Mouse (Mus musculus) MEL (cell line): Measurements from ENCODE around the gene Pde4a. TPM values are rescaled to one million over a fixed set of nuclear protein-coding genes. Genes with fewer than 3 reads are reported as not detected.

Source experiments
- DNase-seq: peaks from one replicate; pipeline ENCODE4 v3.0.0; 2011; ENCODE audit warnings: low read depth, low spot score
- H3K27ac ChIP-seq: 2 replicates; pipeline ENCODE4 v1.5.1; 2012; ENCODE audit warnings: low read depth, mild to moderate bottlenecking, control low read depth, low read length, moderate library complexity; ENCODE audit not compliant: control insufficient read depth
- H3K27me3 ChIP-seq, 2 experiments: fragments of 150-350 bp in 1 of 2; sonication (generic) in 1 of 2; 2 replicates each; pipeline ENCODE4 v1.6.1; 2012; ENCODE audit warnings: low read length in 2 of 2, mild to moderate bottlenecking in 2 of 2, improper control_type of control experiment in 1 of 2, moderate library complexity in 1 of 2; ENCODE audit not compliant: insufficient read depth in 2 of 2, control insufficient read depth in 1 of 2
- H3K36me3 ChIP-seq, 2 experiments: 2 replicates each; pipeline ENCODE4 v1.6.1; 2012 to 2014; ENCODE audit warnings: low read length in 2 of 2, improper control_type of control experiment in 1 of 2, inconsistent platforms in 1 of 2, mild to moderate bottlenecking in 1 of 2; ENCODE audit not compliant: insufficient read depth in 2 of 2, control insufficient read depth in 1 of 2
- H3K4me1 ChIP-seq, 2 experiments: fragments of 150-350 bp in 1 of 2; sonication (generic) in 1 of 2; 2 replicates each; pipeline ENCODE4 v1.6.1; 2012; ENCODE audit warnings: low read length in 2 of 2, improper control_type of control experiment in 1 of 2, mild to moderate bottlenecking in 1 of 2; ENCODE audit not compliant: insufficient read depth in 2 of 2, control insufficient read depth in 1 of 2
- H3K4me3 ChIP-seq, 2 experiments: fragments of 150-350 bp in 1 of 2; sonication (generic) in 1 of 2; 2 replicates each; pipeline ENCODE4 v1.5.1; 2012; ENCODE audit warnings: low read depth in 2 of 2, low read length in 2 of 2, mild to moderate bottlenecking in 2 of 2, moderate library complexity in 2 of 2, control low read depth in 1 of 2, improper control_type of control experiment in 1 of 2; ENCODE audit not compliant: control insufficient read depth in 1 of 2, insufficient read depth in 1 of 2
- H3K79me2 ChIP-seq: 2 replicates; pipeline ENCODE4 v1.6.1; 2012; ENCODE audit warnings: mild to moderate bottlenecking, low read length, moderate library complexity; ENCODE audit not compliant: control insufficient read depth, poor library complexity, insufficient read depth
- H3K9ac ChIP-seq: 2 replicates; pipeline ENCODE4 v1.6.1; 2012; ENCODE audit warnings: low read depth, mild to moderate bottlenecking, control low read depth, low read length, moderate library complexity; ENCODE audit not compliant: control insufficient read depth, poor library complexity, severe bottlenecking
- H3K9me3 ChIP-seq: fragments of 150-350 bp; sonication (generic); replicated peaks from 2 replicates; pipeline ENCODE4 v1.6.1; 2012; ENCODE audit warnings: mild to moderate bottlenecking, low read length, improper control_type of control experiment, moderate library complexity; ENCODE audit not compliant: insufficient read depth
- CHD1 ChIP-seq: IDR thresholded peaks from 2 replicates; pipeline ENCODE4 v1.6.1; 2012; ENCODE audit warnings: low read depth, mild to moderate bottlenecking, inconsistent platforms, low read length, improper control_type of control experiment
- CHD2 ChIP-seq: IDR thresholded peaks from 2 replicates; pipeline ENCODE4 v1.6.1; 2011; ENCODE audit warnings: low read length, improper control_type of control experiment
- CTCF ChIP-seq, 3 experiments: IDR thresholded peaks in 2 of 3; conservative IDR thresholded peaks in 1 of 3; 2 replicates each; pipeline ENCODE4 v1.5.1; 2011 to 2012; ENCODE audit warnings: low read length in 3 of 3, low read depth in 2 of 3, mild to moderate bottlenecking in 2 of 3, improper control_type of control experiment in 1 of 3, inconsistent platforms in 1 of 3, mixed read lengths in 1 of 3, moderate library complexity in 1 of 3; ENCODE audit not compliant: control insufficient read depth in 1 of 3, insufficient read depth in 1 of 3, poor library complexity in 1 of 3, severe bottlenecking in 1 of 3
- E2F4 ChIP-seq: IDR thresholded peaks from 2 replicates; pipeline ENCODE4 v1.6.1; 2011; ENCODE audit warnings: low read depth, low read length, improper control_type of control experiment, borderline replicate concordance
- ETS1 ChIP-seq: IDR thresholded peaks from 2 replicates; pipeline ENCODE4 v1.6.1; 2012; ENCODE audit warnings: low read depth, mild to moderate bottlenecking, inconsistent platforms, low read length, improper control_type of control experiment, moderate library complexity
- GABPA ChIP-seq: IDR thresholded peaks from 2 replicates; pipeline ENCODE4 v1.6.1; 2012; ENCODE audit warnings: low read depth, mild to moderate bottlenecking, inconsistent platforms, low read length, improper control_type of control experiment, moderate library complexity
- JUND ChIP-seq: IDR thresholded peaks from 2 replicates; pipeline ENCODE4 v1.6.1; 2011; ENCODE audit warnings: low read depth, mild to moderate bottlenecking, improper control_type of control experiment, low read length
- MAFK ChIP-seq: IDR thresholded peaks from 2 replicates; pipeline ENCODE4 v1.6.1; 2011; ENCODE audit warnings: low read depth, mild to moderate bottlenecking, low read length, improper control_type of control experiment, borderline replicate concordance
- MAX ChIP-seq: IDR thresholded peaks from 2 replicates; pipeline ENCODE4 v1.6.1; 2011; ENCODE audit warnings: low read length, improper control_type of control experiment
- MAZ ChIP-seq: IDR thresholded peaks from 2 replicates; pipeline ENCODE4 v1.6.1; 2012; ENCODE audit warnings: low read depth, mild to moderate bottlenecking, inconsistent platforms, low read length, improper control_type of control experiment
- NELFE ChIP-seq: IDR thresholded peaks from 2 replicates; pipeline ENCODE4 v1.6.1; 2011; ENCODE audit warnings: low read depth, low read length, improper control_type of control experiment
- NRF1 ChIP-seq: IDR thresholded peaks from 2 replicates; pipeline ENCODE4 v1.6.1; 2014; ENCODE audit warnings: low read depth, mild to moderate bottlenecking, inconsistent platforms, low read length, improper control_type of control experiment, moderate library complexity; ENCODE audit not compliant: poor library complexity, insufficient read depth, severe bottlenecking
- POLR2A ChIP-seq, 2 experiments: IDR thresholded peaks; 2 replicates each; pipeline ENCODE4 v1.6.1; 2011 to 2012; ENCODE audit warnings: low read length in 2 of 2, mild to moderate bottlenecking in 2 of 2, control low read depth in 1 of 2, improper control_type of control experiment in 1 of 2, low read depth in 1 of 2, moderate library complexity in 1 of 2; ENCODE audit not compliant: control insufficient read depth in 1 of 2, insufficient read depth in 1 of 2, poor library complexity in 1 of 2
- POLR2AphosphoS5 ChIP-seq: IDR thresholded peaks from 2 replicates; pipeline ENCODE4 v1.6.1; 2012; ENCODE audit warnings: low read depth, borderline replicate concordance, mild to moderate bottlenecking, inconsistent platforms, low read length, moderate library complexity, mixed read lengths
- SIN3A ChIP-seq: IDR thresholded peaks from 2 replicates; pipeline ENCODE4 v1.6.1; 2012; ENCODE audit warnings: low read length, improper control_type of control experiment, inconsistent platforms
- SMC3 ChIP-seq: IDR thresholded peaks from 2 replicates; pipeline ENCODE4 v1.6.1; 2011; ENCODE audit warnings: low read depth, low read length, improper control_type of control experiment
- TAL1 ChIP-seq: IDR thresholded peaks from 2 replicates; pipeline ENCODE4 v1.6.1; 2012; ENCODE audit warnings: mild to moderate bottlenecking, inconsistent platforms, low read length, moderate library complexity, mixed read lengths
- USF1 ChIP-seq: IDR thresholded peaks from 2 replicates; pipeline ENCODE4 v1.6.1; 2014; ENCODE audit warnings: low read depth, mild to moderate bottlenecking, inconsistent platforms, low read length, improper control_type of control experiment, moderate library complexity
- USF2 ChIP-seq, 2 experiments: IDR thresholded peaks; 2 replicates each; pipeline ENCODE4 v1.6.1; 2011 to 2012; ENCODE audit warnings: improper control_type of control experiment in 2 of 2, low read length in 2 of 2, borderline replicate concordance in 1 of 2, inconsistent platforms in 1 of 2, low read depth in 1 of 2, mild to moderate bottlenecking in 1 of 2; ENCODE audit not compliant: insufficient read depth in 1 of 2
- ZMIZ1 ChIP-seq: IDR thresholded peaks from 2 replicates; pipeline ENCODE4 v1.6.1; 2012; ENCODE audit warnings: low read depth, mild to moderate bottlenecking, inconsistent platforms, low read length, improper control_type of control experiment, moderate library complexity
- ZNF384 ChIP-seq: IDR thresholded peaks from 2 replicates; pipeline ENCODE4 v1.6.1; 2012; ENCODE audit warnings: low read depth, mild to moderate bottlenecking, inconsistent platforms, low read length, improper control_type of control experiment
- polyA plus RNA-seq, 2 experiments: library from polyadenylated mRNA; stranded (reverse) in 1 of 2; unstranded in 1 of 2; fragments of >175 nt in 1 of 2; fragments of >200 nt in 1 of 2; gene quantifications; 2 replicates each; pipeline versions ENCODE4 v1.2.1 to v1.2.4; 2012; ENCODE audit warnings: low replicate concordance in 2 of 2, low read depth in 1 of 2; ENCODE audit not compliant: insufficient read length in 2 of 2, insufficient read depth in 1 of 2, missing spikeins in 1 of 2
- total RNA-seq: library from RNA; depleted of rRNA; stranded (reverse); fragments of 300-350 nt; gene quantifications from 2 replicates; pipeline ENCODE4 v1.2.3, GENCODE M21; 2012

Gene Pde4a
- total and polyA plus RNA-seq, 3 experiments = 16.6 to 53.9 (median 45.6) TPM

- H3K79me2 ChIP-seq = no peaks in the 10 kb centered on the region
- TF ChIP-seq POLR2A (IDR thresholded peaks at IDR 0.05; ENCODE audit: control insufficient read depth in 1 of 2, insufficient read depth in 1 of 2, low read depth in 1 of 2, low read length in 2 of 2, poor library complexity in 1 of 2) = peak in 1 of 2 experiments; percentile 67; a peak in 2 of 4 replicates
- no peak for TF ChIP-seq NRF1
- no peak for TF ChIP-seq SIN3A
- TF ChIP-seq CTCF (IDR thresholded peaks at IDR 0.05 in 2 of 3, conservative IDR thresholded peaks at IDR 0.05 in 1 of 3; ENCODE audit: control insufficient read depth in 1 of 3, insufficient read depth in 1 of 3, low read depth in 2 of 3, low read length in 3 of 3, poor library complexity in 1 of 3, severe bottlenecking in 1 of 3) = peak in 1 of 3 experiments; percentile 97; a peak in 2 of 6 replicates
- TF ChIP-seq CHD1 = no peak
- TF ChIP-seq E2F4 = no peak
- TF ChIP-seq MAFK = no peak
- TF ChIP-seq, all 39 proteins: peak for 2
- H3K4me3 ChIP-seq = no peak overlapping the region
- peaks cover 17 to 36% of the 10 kb centered on the region in 2 experiments for H3K36me3 ChIP-seq
- no peaks in the 10 kb centered on the region for H3K27me3 ChIP-seq
- peaks cover 4 to 22% of the 10 kb centered on the region in 2 experiments for H3K4me1 ChIP-seq
- H3K9ac ChIP-seq = no peak overlapping the region
- no peaks in the 10 kb centered on the region for H3K9me3 ChIP-seq
- DNase-seq = peak; percentile 94
- H3K27ac ChIP-seq = no peak overlapping the region
Observed at GRCm38 (mm10) chr9:21137229-21137628, 28.3 kb upstream of the Pde4a start.

- no peak overlapping the region for H3K27ac ChIP-seq
- H3K4me3 ChIP-seq = no peak overlapping the region
- peaks cover 17 to 45% of the 10 kb centered on the region in 2 experiments for H3K36me3 ChIP-seq
- peaks cover 2% of the 10 kb centered on the region; the same call in 1 of the 2 replicates for H3K79me2 ChIP-seq
- no peaks in the 10 kb centered on the region for H3K27me3 ChIP-seq
- peaks cover 4 to 19% of the 10 kb centered on the region in 2 experiments for H3K4me1 ChIP-seq
- no peak for DNase-seq
- H3K9ac ChIP-seq = no peak overlapping the region
- no peak for TF ChIP-seq GABPA
- no peak for TF ChIP-seq USF2 (IDR thresholded peaks at IDR 0.05; ENCODE audit: borderline replicate concordance in 1 of 2, insufficient read depth in 1 of 2, low read depth in 1 of 2, low read length in 2 of 2)
- TF ChIP-seq TAL1 = no peak
- no peak for TF ChIP-seq JUND
- no peak for TF ChIP-seq E2F4
- no peak for TF ChIP-seq POLR2AphosphoS5
- no peak for TF ChIP-seq POLR2A (IDR thresholded peaks at IDR 0.05; ENCODE audit: control insufficient read depth in 1 of 2, insufficient read depth in 1 of 2, low read depth in 1 of 2, low read length in 2 of 2, poor library complexity in 1 of 2)
- TF ChIP-seq ETS1 = no peak
- no peak for TF ChIP-seq MAX
- TF ChIP-seq ZNF384 = no peak
- no peak for TF ChIP-seq USF1
- no peak for TF ChIP-seq SMC3
- no peak for TF ChIP-seq SIN3A
- TF ChIP-seq ZMIZ1 = no peak
- TF ChIP-seq MAZ = no peak
- TF ChIP-seq CHD2 = no peak
- no peak for TF ChIP-seq CTCF (IDR thresholded peaks at IDR 0.05 in 2 of 3, conservative IDR thresholded peaks at IDR 0.05 in 1 of 3; ENCODE audit: control insufficient read depth in 1 of 3, insufficient read depth in 1 of 3, low read depth in 2 of 3, low read length in 3 of 3, poor library complexity in 1 of 3, severe bottlenecking in 1 of 3)
- TF ChIP-seq NELFE = no peak
- no peaks in the 10 kb centered on the region for H3K9me3 ChIP-seq
Observed at GRCm38 (mm10) chr9:21138386-21138785, 27.1 kb upstream of the Pde4a start.
